Mouse (Mus musculus): Measurements from ENCODE around the gene Spats2.
"Not testable (repeated sequence)": the region's sequence is repeated elsewhere in the genome, so short reads cannot be mapped to it uniquely, and the experiment has no call there.

Gene Spats2

GRCm38 (mm10) chr15:99222794-99223584 is 97.3 kb downstream of the Spats2 start:
- peak; percentile 38 for DNase-seq (ENCODE audit: extremely low spot score, low spot score)

GRCm38 (mm10) chr15:99223585-99224207 is 98.0 kb downstream of the Spats2 start:
- peak; percentile 70 for DNase-seq (ENCODE audit: extremely low spot score, low spot score)

GRCm38 (mm10) chr15:99224208-99224911 is 98.6 kb downstream of the Spats2 start, which contains the start of gene Kcnh3:
Kcnh3 (plus strand) TSS chr15:99224861.
- DNase-seq (ENCODE audit: extremely low spot score, low spot score): peak; percentile 69

GRCm38 (mm10) chr15:99225081-99225810 is 99.5 kb downstream of the Spats2 start:
- DNase-seq (ENCODE audit: extremely low spot score, low spot score): peak; percentile 49

- DNase-seq (ENCODE audit: extremely low spot score, low spot score): peak; percentile 28
These were observed 100.4 kb downstream of the Spats2 start for GRCm38 (mm10) chr15:99226090-99226489.

- DNase-seq (ENCODE audit: extremely low spot score, low spot score): no peak
These were observed 106.3 kb downstream of the Spats2 start for GRCm38 (mm10) chr15:99231998-99232397.

GRCm38 (mm10) chr15:99233719-99234118 is 108.0 kb downstream of the Spats2 start:
- no peak for DNase-seq (ENCODE audit: extremely low spot score, low spot score)

- DNase-seq (ENCODE audit: extremely low spot score, low spot score): no peak
These were observed 108.8 kb downstream of the Spats2 start for GRCm38 (mm10) chr15:99234326-99235010.

- no peak for DNase-seq (ENCODE audit: extremely low spot score, low spot score)
These were observed 112.3 kb downstream of the Spats2 start for GRCm38 (mm10) chr15:99238006-99238405.

- no peak for DNase-seq (ENCODE audit: extremely low spot score, low spot score)
These were observed 114.4 kb downstream of the Spats2 start for GRCm38 (mm10) chr15:99240129-99240528.

- DNase-seq (ENCODE audit: extremely low spot score, low spot score): no peak
These were observed 115.5 kb downstream of the Spats2 start for GRCm38 (mm10) chr15:99241249-99241648.

GRCm38 (mm10) chr15:99242045-99242444 is 116.3 kb downstream of the Spats2 start:
- no peak for DNase-seq (ENCODE audit: extremely low spot score, low spot score)

- DNase-seq (ENCODE audit: extremely low spot score, low spot score): not testable (repeated sequence)
These were observed 121.0 kb downstream of the Spats2 start for GRCm38 (mm10) chr15:99246736-99247135.

- DNase-seq (ENCODE audit: extremely low spot score, low spot score): no peak
These were observed 123.3 kb downstream of the Spats2 start for GRCm38 (mm10) chr15:99248972-99249371.

- no peak for DNase-seq (ENCODE audit: extremely low spot score, low spot score)
These were observed 124.2 kb downstream of the Spats2 start for GRCm38 (mm10) chr15:99249938-99250337.

GRCm38 (mm10) chr15:99251111-99251510 is 125.4 kb downstream of the Spats2 start:
- not testable (repeated sequence) for DNase-seq (ENCODE audit: extremely low spot score, low spot score)

GRCm38 (mm10) chr15:99251626-99252380 is 126.1 kb downstream of the Spats2 start, which contains the start of gene Mcrs1:
Mcrs1 (minus strand) TSS chr15:99251961.
- DNase-seq (ENCODE audit: extremely low spot score, low spot score): peak; percentile 96

GRCm38 (mm10) chr15:99252381-99253174 is 126.9 kb downstream of the Spats2 start:
- no peak for DNase-seq (ENCODE audit: extremely low spot score, low spot score)

GRCm38 (mm10) chr15:99253175-99253479 is 127.4 kb downstream of the Spats2 start:
- DNase-seq (ENCODE audit: extremely low spot score, low spot score): not testable (repeated sequence)

Data from neural tube, embryonic 10.5 days (tissue).